Mouse (Mus musculus): ENCODE results near the gene Fn3krp. TPM values are rescaled to one million over a fixed set of nuclear protein-coding genes. Genes with fewer than 3 reads are reported as not detected.

Gene Fn3krp
- polyA plus RNA-seq, 1 experiment from 2014 or later = 4.4 TPM

DNA sequence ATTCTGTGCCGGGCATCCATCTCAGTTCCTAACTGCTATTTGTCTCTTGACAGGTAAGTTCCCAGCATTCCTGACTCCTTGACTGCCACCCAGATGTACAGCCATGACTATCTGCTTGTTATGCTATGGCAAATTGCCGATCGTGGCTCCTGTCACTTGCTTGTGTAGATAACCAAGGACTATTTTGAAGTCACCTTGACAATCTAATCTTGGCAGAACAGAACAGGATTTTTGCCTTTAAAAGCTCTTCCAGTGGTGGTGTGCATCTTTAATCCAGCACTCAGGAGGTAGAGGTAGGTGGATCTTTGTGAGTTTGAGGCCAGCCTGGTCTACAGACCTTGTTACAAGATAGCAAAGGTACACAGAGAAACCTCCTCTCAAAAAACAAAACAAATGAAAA, 28.8 kb upstream of the Fn3krp start:
- H3K9me3 ChIP-seq (ENCODE audit: control insufficient read depth, low read length) = no peaks in the 10 kb centered on the region
- no peak overlapping the region for H3K4me2 ChIP-seq (ENCODE audit: low read length)
- H3K36me3 ChIP-seq (ENCODE audit: control insufficient read depth, insufficient read depth, low read length) = no peaks in the 10 kb centered on the region
- H3K27ac ChIP-seq (replicated peaks in 1 of 2; ENCODE audit: control insufficient read depth in 1 of 2, insufficient read depth in 1 of 2, low read depth in 2 of 2, low read length in 2 of 2) = no peak overlapping the region
- no peak for ATAC-seq (ENCODE audit: insufficient number of reproducible peaks, insufficient read depth, low FRiP score, low read depth)
- H3K27me3 ChIP-seq (ENCODE audit: control insufficient read depth, insufficient read depth, low read length) = no peaks in the 10 kb centered on the region
- no peak overlapping the region for H3K9ac ChIP-seq (ENCODE audit: low read length)
- 54% methylated on average over 3 of the region's 3 CpGs for WGBS
- peaks cover 0 to 2% of the 10 kb centered on the region in 2 experiments; a peak in 1 of 4 replicates for H3K4me1 ChIP-seq (ENCODE audit: control insufficient read depth in 2 of 2, insufficient read depth in 2 of 2, low read length in 2 of 2)
- H3K4me3 ChIP-seq (ENCODE audit: control insufficient read depth in 1 of 2, insufficient read depth in 1 of 2, low read depth in 1 of 2, low read length in 2 of 2) = no peak overlapping the region

DNA sequence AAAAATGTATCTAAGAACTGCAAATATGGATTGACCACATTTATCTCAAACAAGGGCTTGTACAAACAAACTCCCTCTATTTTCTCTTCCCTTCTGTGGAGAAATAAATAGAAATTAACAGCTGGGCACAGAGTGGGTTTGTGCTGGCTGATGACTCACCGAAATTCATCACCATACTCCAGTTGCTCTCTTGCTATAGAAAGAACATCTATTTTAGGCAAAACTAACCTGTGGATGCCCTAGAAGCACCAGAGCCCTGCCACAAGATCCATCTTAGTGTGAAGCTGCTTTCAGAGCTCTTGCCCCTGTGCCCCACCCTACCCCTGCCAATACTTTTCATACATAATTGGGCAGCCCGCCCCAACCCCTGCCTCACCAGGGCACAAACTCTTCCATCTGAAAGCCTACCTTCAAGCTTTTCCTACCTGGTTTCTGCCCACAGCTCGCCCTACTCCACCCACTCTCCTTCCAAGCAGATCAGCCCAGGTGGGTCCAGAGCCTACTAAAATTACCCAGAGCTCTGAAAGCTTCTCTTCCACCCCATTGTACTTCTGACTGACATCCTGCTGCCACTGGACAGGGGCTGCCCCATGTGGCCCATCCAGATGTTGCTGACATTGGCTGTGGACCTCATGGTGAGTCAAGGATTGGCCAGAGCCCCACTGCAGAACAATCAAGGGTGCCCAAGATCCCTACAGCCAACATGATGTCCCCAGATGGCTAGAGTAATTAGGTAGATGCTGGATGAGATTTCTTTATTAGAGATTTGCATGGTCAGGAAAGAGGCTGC, 13.6 kb upstream of the Fn3krp start:
- Histone ChIP-seq H3K27me3 (ENCODE audit: control insufficient read depth, insufficient read depth, low read length) (no peaks in the 10 kb centered on the region), H3K36me3 (ENCODE audit: control insufficient read depth, insufficient read depth, low read length) (no peaks in the 10 kb centered on the region), H3K9ac (ENCODE audit: low read length) (no peak overlapping the region), H3K9me3 (ENCODE audit: control insufficient read depth, low read length) (no peaks in the 10 kb centered on the region), H3K4me1 (ENCODE audit: control insufficient read depth in 2 of 2, insufficient read depth in 2 of 2, low read length in 2 of 2) (no peaks in the 10 kb centered on the region), H3K27ac (replicated peaks in 1 of 2; ENCODE audit: control insufficient read depth in 1 of 2, insufficient read depth in 1 of 2, low read depth in 2 of 2, low read length in 2 of 2) (no peak overlapping the region), H3K4me3 (ENCODE audit: control insufficient read depth in 1 of 2, insufficient read depth in 1 of 2, low read depth in 1 of 2, low read length in 2 of 2) (no peak overlapping the region), H3K4me2 (ENCODE audit: low read length) (no peak overlapping the region)
- no peak for ATAC-seq (ENCODE audit: insufficient number of reproducible peaks, insufficient read depth, low FRiP score, low read depth)
- WGBS = 62% methylated on average over 3 of the region's 3 CpGs

DNA sequence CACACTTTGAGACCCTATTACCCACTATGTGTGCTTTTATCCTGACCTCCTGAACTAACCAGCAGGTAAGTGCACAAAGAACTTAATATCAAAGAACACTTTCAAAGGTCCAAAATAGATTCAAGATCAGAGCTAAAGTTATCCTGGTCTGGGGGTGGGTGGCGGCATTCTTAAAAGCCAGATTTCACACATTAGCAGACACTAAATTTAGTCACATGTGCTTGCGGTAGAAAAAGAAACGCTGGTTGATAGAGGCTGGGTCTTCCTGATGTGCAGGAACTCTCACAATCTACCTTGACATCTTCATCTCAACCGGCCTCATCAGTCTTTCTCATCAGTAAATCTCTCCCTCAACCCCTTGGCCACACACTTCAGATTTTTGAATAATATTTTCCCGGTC, 6.4 kb upstream of the Fn3krp start:
- no peak overlapping the region for H3K4me3 ChIP-seq (ENCODE audit: control insufficient read depth in 1 of 2, insufficient read depth in 1 of 2, low read depth in 1 of 2, low read length in 2 of 2)
- 55% methylated on average over 5 of the region's 5 CpGs for WGBS

DNA sequence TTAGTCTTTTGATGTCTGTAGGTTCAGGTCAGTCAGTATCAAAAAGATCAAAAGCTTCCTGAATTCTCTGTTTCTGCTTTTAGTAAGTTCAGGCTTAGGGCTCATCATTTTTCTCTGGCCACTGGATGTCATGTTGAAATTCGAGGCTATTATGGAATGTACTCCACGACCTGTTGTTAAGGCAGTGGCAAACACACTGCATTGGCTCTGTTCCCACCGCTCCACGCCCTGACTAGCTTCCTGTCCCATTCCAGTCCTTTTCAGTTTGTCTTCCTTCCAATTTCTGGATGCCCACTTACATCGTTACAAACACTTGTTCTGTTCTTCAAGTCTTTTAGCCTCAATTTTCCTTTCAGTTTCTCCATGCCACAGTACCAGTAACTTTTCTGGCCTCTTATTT, 5.8 kb upstream of the Fn3krp start:
- Histone ChIP-seq H3K9me3 (ENCODE audit: control insufficient read depth, low read length) (no peaks in the 10 kb centered on the region), H3K4me1 (ENCODE audit: control insufficient read depth in 2 of 2, insufficient read depth in 2 of 2, low read length in 2 of 2) (peaks cover 0 to 10% of the 10 kb centered on the region in 2 experiments; a peak in 2 of 4 replicates), H3K4me2 (ENCODE audit: low read length) (no peak overlapping the region), H3K36me3 (ENCODE audit: control insufficient read depth, insufficient read depth, low read length) (no peaks in the 10 kb centered on the region), H3K27ac (replicated peaks in 1 of 2; ENCODE audit: control insufficient read depth in 1 of 2, insufficient read depth in 1 of 2, low read depth in 2 of 2, low read length in 2 of 2) (no peak overlapping the region), H3K9ac (ENCODE audit: low read length) (no peak overlapping the region), H3K4me3 (ENCODE audit: control insufficient read depth in 1 of 2, insufficient read depth in 1 of 2, low read depth in 1 of 2, low read length in 2 of 2) (no peak overlapping the region), H3K27me3 (ENCODE audit: control insufficient read depth, insufficient read depth, low read length) (no peaks in the 10 kb centered on the region)
- no peak for ATAC-seq (ENCODE audit: insufficient number of reproducible peaks, insufficient read depth, low FRiP score, low read depth)
- 58% methylated on average over 5 of the region's 5 CpGs for WGBS

More for the DNA sequence above, 6.4 kb upstream of the Fn3krp start:
- Histone ChIP-seq H3K36me3 (ENCODE audit: control insufficient read depth, insufficient read depth, low read length) (no peaks in the 10 kb centered on the region), H3K27me3 (ENCODE audit: control insufficient read depth, insufficient read depth, low read length) (no peaks in the 10 kb centered on the region), H3K4me1 (ENCODE audit: control insufficient read depth in 2 of 2, insufficient read depth in 2 of 2, low read length in 2 of 2) (peaks cover 0 to 10% of the 10 kb centered on the region in 2 experiments; a peak in 2 of 4 replicates), H3K27ac (replicated peaks in 1 of 2; ENCODE audit: control insufficient read depth in 1 of 2, insufficient read depth in 1 of 2, low read depth in 2 of 2, low read length in 2 of 2) (no peak overlapping the region), H3K9ac (ENCODE audit: low read length) (no peak overlapping the region), H3K9me3 (ENCODE audit: control insufficient read depth, low read length) (no peaks in the 10 kb centered on the region), H3K4me2 (ENCODE audit: low read length) (no peak overlapping the region)
- no peak for ATAC-seq (ENCODE audit: insufficient number of reproducible peaks, insufficient read depth, low FRiP score, low read depth)

DNA sequence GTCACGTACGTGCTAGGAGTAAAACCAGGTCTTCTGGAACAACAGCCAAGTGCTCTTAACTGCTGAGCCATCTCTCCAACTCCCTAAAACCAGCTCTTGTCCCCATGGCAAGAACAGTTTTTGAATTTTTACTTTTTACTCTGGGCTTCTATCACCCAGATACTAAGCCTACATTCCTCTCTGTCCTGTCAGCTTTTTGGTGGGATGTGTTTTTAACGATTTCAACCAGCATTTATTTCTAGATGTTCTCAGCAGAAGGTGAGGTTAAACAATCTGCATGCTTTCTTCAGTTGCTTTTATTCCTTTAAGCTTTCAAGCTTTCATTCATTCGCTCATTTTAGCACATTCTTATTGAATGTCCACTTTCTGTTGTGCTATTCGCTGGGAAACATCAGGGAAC, 3.2 kb upstream of the Fn3krp start:
- H3K27me3 ChIP-seq (ENCODE audit: control insufficient read depth, insufficient read depth, low read length) = no peaks in the 10 kb centered on the region
- no peak overlapping the region for H3K4me3 ChIP-seq (ENCODE audit: control insufficient read depth in 1 of 2, insufficient read depth in 1 of 2, low read depth in 1 of 2, low read length in 2 of 2)
- no peak overlapping the region for H3K4me2 ChIP-seq (ENCODE audit: low read length)
- H3K36me3 ChIP-seq (ENCODE audit: control insufficient read depth, insufficient read depth, low read length) = no peaks in the 10 kb centered on the region
- no peaks in the 10 kb centered on the region for H3K9me3 ChIP-seq (ENCODE audit: control insufficient read depth, low read length)
- WGBS = 78% methylated on average over 5 of the region's 5 CpGs
- H3K9ac ChIP-seq (ENCODE audit: low read length) = no peak overlapping the region
- H3K4me1 ChIP-seq (ENCODE audit: control insufficient read depth in 2 of 2, insufficient read depth in 2 of 2, low read length in 2 of 2) = peaks cover 5 to 23% of the 10 kb centered on the region in 2 experiments; a peak in 3 of 4 replicates
- no peak for ATAC-seq (ENCODE audit: insufficient number of reproducible peaks, insufficient read depth, low FRiP score, low read depth)
- no peak overlapping the region for H3K27ac ChIP-seq (replicated peaks in 1 of 2; ENCODE audit: control insufficient read depth in 1 of 2, insufficient read depth in 1 of 2, low read depth in 2 of 2, low read length in 2 of 2)

DNA sequence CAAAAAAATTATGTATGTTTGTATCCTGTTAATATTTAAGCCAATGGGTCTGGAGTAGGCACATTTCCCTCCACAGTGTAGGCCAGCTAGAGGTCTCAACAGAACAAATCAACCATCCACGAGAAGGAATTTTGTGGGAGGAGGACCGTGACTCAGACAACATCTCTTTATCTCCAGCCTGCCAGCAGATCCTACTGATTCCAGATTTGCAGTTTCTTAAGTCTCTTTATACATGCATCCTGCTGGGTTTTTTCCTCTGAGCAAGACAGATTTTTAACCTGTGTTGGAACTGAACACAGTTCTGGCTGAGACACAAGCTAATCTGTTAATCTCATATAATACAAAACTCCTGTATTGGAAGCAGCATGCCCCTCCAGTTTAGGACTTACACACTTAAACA, 2.3 kb upstream of the Fn3krp start:
- Histone ChIP-seq H3K27ac (replicated peaks in 1 of 2; ENCODE audit: control insufficient read depth in 1 of 2, insufficient read depth in 1 of 2, low read depth in 2 of 2, low read length in 2 of 2) (no peak overlapping the region), H3K4me1 (ENCODE audit: control insufficient read depth in 2 of 2, insufficient read depth in 2 of 2, low read length in 2 of 2) (peaks cover 5 to 23% of the 10 kb centered on the region in 2 experiments; a peak in 3 of 4 replicates), H3K9me3 (ENCODE audit: control insufficient read depth, low read length) (no peaks in the 10 kb centered on the region), H3K4me2 (ENCODE audit: low read length) (no peak overlapping the region), H3K27me3 (ENCODE audit: control insufficient read depth, insufficient read depth, low read length) (no peaks in the 10 kb centered on the region), H3K36me3 (ENCODE audit: control insufficient read depth, insufficient read depth, low read length) (no peaks in the 10 kb centered on the region), H3K9ac (ENCODE audit: low read length) (no peak overlapping the region), H3K4me3 (ENCODE audit: control insufficient read depth in 1 of 2, insufficient read depth in 1 of 2, low read depth in 1 of 2, low read length in 2 of 2) (no peak overlapping the region)
- ATAC-seq (ENCODE audit: insufficient number of reproducible peaks, insufficient read depth, low FRiP score, low read depth) = no peak
- WGBS = 69% methylated on average over 2 of the region's 2 CpGs

DNA sequence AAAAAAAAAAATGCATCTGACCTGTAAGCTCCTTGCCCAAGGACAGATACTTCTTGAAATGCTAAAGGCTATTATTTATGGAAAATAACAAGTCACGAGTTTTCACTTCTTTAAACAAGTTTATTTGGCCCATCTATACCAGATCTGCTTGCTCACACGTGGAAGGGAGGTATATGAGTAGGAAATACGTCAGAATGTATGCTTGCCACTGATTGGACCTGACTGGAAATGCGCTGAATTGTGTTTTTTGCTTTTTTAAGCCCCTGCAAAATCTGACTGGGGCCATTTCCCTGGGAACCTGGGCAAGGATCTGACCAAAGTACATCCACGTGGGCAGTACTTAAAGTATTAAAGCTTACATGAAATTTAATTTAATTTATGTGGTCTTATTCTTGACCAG, 822 bp upstream of the Fn3krp start:
- H3K9ac ChIP-seq (ENCODE audit: low read length) = peak overlapping the region; percentile 66; the same call in 1 of the 2 replicates
- no peaks in the 10 kb centered on the region for H3K27me3 ChIP-seq (ENCODE audit: control insufficient read depth, insufficient read depth, low read length)
- H3K27ac ChIP-seq (replicated peaks in 1 of 2; ENCODE audit: control insufficient read depth in 1 of 2, insufficient read depth in 1 of 2, low read depth in 2 of 2, low read length in 2 of 2) = peak overlapping the region in 1 of 2 experiments; percentile 82; a peak in 2 of 4 replicates
- H3K4me3 ChIP-seq (ENCODE audit: control insufficient read depth in 1 of 2, insufficient read depth in 1 of 2, low read depth in 1 of 2, low read length in 2 of 2) = peak overlapping the region in 1 of 2 experiments; percentile 85; a peak in 2 of 4 replicates
- H3K4me1 ChIP-seq (ENCODE audit: control insufficient read depth in 2 of 2, insufficient read depth in 2 of 2, low read length in 2 of 2) = peaks cover 5 to 16% of the 10 kb centered on the region in 2 experiments; a peak in 3 of 4 replicates
- peak overlapping the region; percentile 80 for H3K4me2 ChIP-seq (ENCODE audit: low read length)
- 50% methylated on average over 5 of the region's 5 CpGs for WGBS
- H3K36me3 ChIP-seq (ENCODE audit: control insufficient read depth, insufficient read depth, low read length) = no peaks in the 10 kb centered on the region
- ATAC-seq (ENCODE audit: insufficient number of reproducible peaks, insufficient read depth, low FRiP score, low read depth) = no peak
- no peaks in the 10 kb centered on the region for H3K9me3 ChIP-seq (ENCODE audit: control insufficient read depth, low read length)
